Mouse (Mus musculus): ENCODE measurements at regions not wholly inside any gene's neighbourhood (a gene's known extent, or its start where the extent isn't known, plus 50 kb on each side); places are given as distances from the start of the nearest gene placed in this dataset.

DNA sequence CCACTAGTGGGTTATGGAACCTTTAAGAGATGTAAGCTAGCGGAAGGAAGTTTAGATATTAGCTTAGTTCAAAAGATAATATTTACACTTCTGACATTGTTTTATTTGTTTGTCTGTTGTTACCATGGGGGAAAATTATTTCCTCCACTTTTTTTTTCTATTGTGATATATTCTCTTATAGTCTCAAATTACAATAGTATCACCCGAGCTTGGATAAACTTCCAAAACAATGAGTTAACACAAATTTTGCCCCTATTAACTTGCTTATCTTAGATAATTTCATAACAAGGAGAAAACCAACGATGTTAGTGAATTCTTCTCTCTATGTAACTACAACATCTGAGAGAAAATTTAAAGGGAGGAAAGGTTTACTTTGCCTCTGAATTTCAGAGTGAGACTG lies 1350.1 kb downstream of the Cdh8 start:
- H3K36me3 ChIP-seq (replicated peaks): no peaks in the 10 kb centered on the region
- ATAC-seq (ENCODE audit: insufficient read depth): no peak
- H3K27me3 ChIP-seq: no peaks in the 10 kb centered on the region
- no peaks in the 10 kb centered on the region for H3K9me3 ChIP-seq (replicated peaks)
- 57% methylated on average over 3 of the region's 3 CpGs for WGBS (ENCODE audit: insufficient replicate concordance)
- no peak overlapping the region for H3K4me3 ChIP-seq (replicated peaks)
- no peak overlapping the region for H3K4me2 ChIP-seq
- no peak overlapping the region for H3K9ac ChIP-seq
- no peak overlapping the region for H3K27ac ChIP-seq (replicated peaks)
- no peaks in the 10 kb centered on the region for H3K4me1 ChIP-seq (replicated peaks)

DNA sequence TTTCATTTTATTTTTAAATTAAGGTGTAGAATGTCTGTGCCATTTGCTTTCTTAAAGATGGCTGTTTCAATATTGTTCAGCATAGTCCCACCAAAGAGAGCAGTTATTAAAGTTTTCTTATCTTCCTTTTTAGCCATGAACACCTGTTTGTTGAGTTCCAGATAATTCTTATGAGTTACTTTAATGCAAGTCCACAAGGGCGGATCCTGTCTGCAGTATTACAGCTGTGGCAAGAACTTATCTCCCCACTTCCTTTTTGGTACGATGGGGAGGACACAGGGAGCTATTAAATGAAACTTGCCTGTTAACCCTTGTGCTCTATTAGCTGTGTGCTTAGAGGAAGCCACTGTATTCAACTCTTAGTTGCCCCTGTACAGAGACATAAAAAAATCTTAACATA lies 1350.9 kb downstream of the Cdh8 start:
- no peak overlapping the region for H3K9ac ChIP-seq

DNA sequence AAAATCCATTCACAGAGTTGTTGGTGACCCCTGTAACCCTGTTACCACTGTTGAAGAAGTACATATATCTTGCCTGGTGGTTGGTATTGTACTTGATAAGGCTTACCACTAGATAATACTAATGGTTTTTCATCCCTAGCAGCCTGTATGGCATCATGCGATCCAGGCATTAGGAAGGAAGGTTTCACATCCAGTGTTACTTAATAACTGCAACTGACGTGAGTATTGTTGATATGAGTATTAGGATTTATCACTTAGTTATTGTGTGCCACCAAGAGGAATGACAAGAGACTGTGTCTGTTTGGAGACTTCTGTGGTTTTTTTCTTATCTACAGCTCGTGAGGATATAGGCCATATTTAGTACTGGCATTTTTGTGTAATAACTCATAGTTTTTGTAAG lies 1354.5 kb downstream of the Cdh8 start:
- Histone ChIP-seq H3K27me3 (no peaks in the 10 kb centered on the region), H3K4me3 (replicated peaks) (no peak overlapping the region), H3K4me2 (no peak overlapping the region), H3K9me3 (replicated peaks) (no peaks in the 10 kb centered on the region), H3K4me1 (replicated peaks) (no peaks in the 10 kb centered on the region), H3K36me3 (replicated peaks) (no peaks in the 10 kb centered on the region), H3K9ac (no peak overlapping the region), H3K27ac (replicated peaks) (no peak overlapping the region)
- 33% methylated on average over 3 of the region's 3 CpGs for WGBS (ENCODE audit: insufficient replicate concordance)
- ATAC-seq (ENCODE audit: insufficient read depth): no peak

More for the DNA sequence above, 1350.9 kb downstream of the Cdh8 start:
- no peaks in the 10 kb centered on the region for H3K27me3 ChIP-seq
- WGBS (ENCODE audit: insufficient replicate concordance): 14% methylated on average over 2 of the region's 2 CpGs
- H3K4me3 ChIP-seq (replicated peaks): no peak overlapping the region
- H3K4me2 ChIP-seq: no peak overlapping the region
- no peaks in the 10 kb centered on the region for H3K9me3 ChIP-seq (replicated peaks)
- H3K36me3 ChIP-seq (replicated peaks): no peaks in the 10 kb centered on the region
- no peaks in the 10 kb centered on the region for H3K4me1 ChIP-seq (replicated peaks)
- peak; percentile 76 for ATAC-seq (ENCODE audit: insufficient read depth)
- no peak overlapping the region for H3K27ac ChIP-seq (replicated peaks)

DNA sequence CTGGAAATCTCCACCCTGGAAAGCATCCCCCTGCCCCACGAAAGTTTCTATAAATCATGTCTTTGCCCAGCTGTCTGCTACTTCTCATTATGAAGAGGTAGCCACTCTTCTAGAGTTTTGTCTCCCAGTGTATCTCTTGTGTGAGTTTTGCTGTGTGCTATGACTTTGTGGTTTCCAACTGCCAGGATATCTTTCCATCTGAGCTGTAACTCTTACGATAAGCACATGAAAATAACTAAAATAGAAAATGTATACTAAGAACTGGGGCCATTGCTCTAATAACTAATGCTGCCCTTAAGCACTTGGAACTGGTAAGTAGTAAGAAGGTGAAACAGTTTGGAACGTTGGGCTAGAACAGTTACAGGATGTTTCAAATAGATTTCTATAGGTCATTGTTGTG lies 1362.6 kb downstream of the Cdh8 start:
- H3K27me3 ChIP-seq: no peaks in the 10 kb centered on the region
- no peaks in the 10 kb centered on the region for H3K9me3 ChIP-seq (replicated peaks)
- ATAC-seq (ENCODE audit: insufficient read depth): no peak
- H3K4me2 ChIP-seq: no peak overlapping the region
- H3K9ac ChIP-seq: no peak overlapping the region
- no peak overlapping the region for H3K4me3 ChIP-seq (replicated peaks)
- no peaks in the 10 kb centered on the region for H3K36me3 ChIP-seq (replicated peaks)
- 46% methylated on average over 3 of the region's 3 CpGs for WGBS (ENCODE audit: insufficient replicate concordance)
- H3K4me1 ChIP-seq (replicated peaks): no peaks in the 10 kb centered on the region
- H3K27ac ChIP-seq (replicated peaks): no peak overlapping the region

DNA sequence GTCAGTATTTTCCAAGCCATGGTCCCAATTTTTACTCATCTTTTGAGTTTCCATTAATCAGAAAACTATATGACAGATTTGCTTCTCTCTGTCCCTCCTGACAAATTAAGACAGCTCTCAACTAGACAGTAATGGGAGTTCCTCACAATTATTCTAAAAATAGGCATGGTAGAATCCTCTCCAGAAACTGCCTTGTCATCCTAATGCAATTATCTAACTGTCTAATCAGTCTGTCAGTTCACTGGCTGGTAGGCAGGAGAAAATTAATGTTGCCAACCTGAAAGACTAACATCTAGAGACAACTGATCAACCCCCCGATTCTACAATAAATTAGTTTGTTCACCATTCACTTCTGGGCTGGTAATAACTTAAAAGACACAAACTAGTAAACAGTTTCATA lies 1399.7 kb downstream of the Cdh8 start:
- peak; percentile 28; the same call in 1 of the 2 replicates for ATAC-seq (ENCODE audit: insufficient read depth)
- Histone ChIP-seq H3K9ac (no peak overlapping the region), H3K4me1 (replicated peaks) (no peaks in the 10 kb centered on the region), H3K36me3 (replicated peaks) (no peaks in the 10 kb centered on the region), H3K9me3 (replicated peaks) (no peaks in the 10 kb centered on the region), H3K27me3 (no peaks in the 10 kb centered on the region), H3K27ac (replicated peaks) (no peak overlapping the region), H3K4me3 (replicated peaks) (no peak overlapping the region), H3K4me2 (no peak overlapping the region)
- 64% methylated on average over 1 of the region's 1 CpGs for WGBS (ENCODE audit: insufficient replicate concordance)

Data from liver, embryonic 15.5 days (tissue).